Mouse (Mus musculus) right cerebral cortex, postnatal 25 days (tissue): ENCODE measurements around the gene Gbp5.
A peak's percentile ranks its signal among the peaks of the same experiment; 100 is the strongest.

Source experiments
- DNase-seq: peaks from one replicate; pipeline ENCODE4 v3.0.0; 2022

The Gbp5 gene

GRCm38 (mm10) chr3:142493536-142494061, at the start of gene Gbp5:
Gbp5 (plus strand) TSS chr3:142493978.
- DNase-seq = no peak

- DNase-seq = no peak
Observed at GRCm38 (mm10) chr3:142454198-142454597, 39.6 kb upstream of the Gbp5 start.

- no peak for DNase-seq
Observed at GRCm38 (mm10) chr3:142459241-142459640, 34.5 kb upstream of the Gbp5 start.

- DNase-seq = peak; percentile 8
Observed at GRCm38 (mm10) chr3:142462764-142463751, 30.7 kb upstream of the Gbp5 start.

- no peak for DNase-seq
Observed at GRCm38 (mm10) chr3:142474349-142474983, 19.3 kb upstream of the Gbp5 start.

GRCm38 (mm10) chr3:142475913-142476312, 17.9 kb upstream of the Gbp5 start:
- peak; percentile 25 for DNase-seq

- no peak for DNase-seq
Observed at GRCm38 (mm10) chr3:142477866-142478265, 15.9 kb upstream of the Gbp5 start.

- DNase-seq = no peak
Observed at GRCm38 (mm10) chr3:142478360-142478759, 15.4 kb upstream of the Gbp5 start.

GRCm38 (mm10) chr3:142490465-142490864, 3.3 kb upstream of the Gbp5 start:
- DNase-seq = peak; percentile 44

GRCm38 (mm10) chr3:142495146-142495655, 1.4 kb downstream of the Gbp5 start:
- DNase-seq = no peak

GRCm38 (mm10) chr3:142496113-142497101, 2.6 kb downstream of the Gbp5 start:
- no peak for DNase-seq

GRCm38 (mm10) chr3:142497123-142497841, 3.5 kb downstream of the Gbp5 start:
- DNase-seq = no peak

GRCm38 (mm10) chr3:142498941-142499340, 5.2 kb downstream of the Gbp5 start:
- no peak for DNase-seq

GRCm38 (mm10) chr3:142528116-142528515, 34.3 kb downstream of the Gbp5 start:
- DNase-seq = no peak

GRCm38 (mm10) chr3:142529597-142529996, 35.8 kb downstream of the Gbp5 start:
- DNase-seq = no peak

- peak; percentile 33 for DNase-seq
Observed at GRCm38 (mm10) chr3:142530087-142530953, 36.5 kb downstream of the Gbp5 start, which contains the start of gene Gbp7. Gbp7 (plus strand) TSS chr3:142530342.

- no peak for DNase-seq
Observed at GRCm38 (mm10) chr3:142531595-142531994, 37.8 kb downstream of the Gbp5 start.

GRCm38 (mm10) chr3:142533185-142533584, 39.4 kb downstream of the Gbp5 start:
- DNase-seq = no peak

- DNase-seq = no peak
Observed at GRCm38 (mm10) chr3:142535667-142536066, 41.9 kb downstream of the Gbp5 start.

GRCm38 (mm10) chr3:142541391-142541790, 47.6 kb downstream of the Gbp5 start:
- DNase-seq = no peak
